Mouse (Mus musculus): ENCODE data around the gene Nploc4. TPM values are rescaled to one million over a fixed set of nuclear protein-coding genes. Genes with fewer than 3 reads are reported as not detected.
A peak's percentile ranks its signal among the peaks of the same experiment; 100 is the strongest.

The Nploc4 gene
- polyA plus RNA-seq, 1 experiment from 2014 or later = 34.1 TPM

GRCm38 (mm10) chr11:120382509-120382908 is 55.0 kb downstream of the Nploc4 start:
- Histone ChIP-seq H3K4me2 (replicated peaks; ENCODE audit: low read depth, low read length) (no peak overlapping the region), H3K27me3 (ENCODE audit: insufficient read depth, low read length) (no peaks in the 10 kb centered on the region), H3K27ac (ENCODE audit: low read length) (no peak overlapping the region), H3K9me3 (ENCODE audit: low read length) (no peaks in the 10 kb centered on the region), H3K4me1 (ENCODE audit: insufficient read depth, low read length) (peaks cover 16% of the 10 kb centered on the region), H3K4me3 (ENCODE audit: low read length) (no peak overlapping the region), H3K9ac (replicated peaks; ENCODE audit: low read length) (no peak overlapping the region), H3K36me3 (ENCODE audit: insufficient read depth, low read length) (peaks cover 56% of the 10 kb centered on the region)
- no peak for ATAC-seq (ENCODE audit: low FRiP score, low TSS enrichment)
- WGBS = 89% methylated on average over 9 of the region's 9 CpGs

GRCm38 (mm10) chr11:120381157-120381556 is 56.4 kb downstream of the Nploc4 start:
- 83% methylated on average over 4 of the region's 4 CpGs for WGBS
- Histone ChIP-seq H3K4me3 (ENCODE audit: low read length) (no peak overlapping the region), H3K27ac (ENCODE audit: low read length) (no peak overlapping the region), H3K36me3 (ENCODE audit: insufficient read depth, low read length) (peaks cover 58% of the 10 kb centered on the region), H3K4me1 (ENCODE audit: insufficient read depth, low read length) (peaks cover 21% of the 10 kb centered on the region), H3K27me3 (ENCODE audit: insufficient read depth, low read length) (no peaks in the 10 kb centered on the region), H3K9me3 (ENCODE audit: low read length) (no peaks in the 10 kb centered on the region), H3K4me2 (replicated peaks; ENCODE audit: low read depth, low read length) (no peak overlapping the region), H3K9ac (replicated peaks; ENCODE audit: low read length) (peak overlapping the region; percentile 26; the same call in 1 of the 2 replicates)
- ATAC-seq (ENCODE audit: low FRiP score, low TSS enrichment) = no peak

- 95% methylated on average over 3 of the region's 3 CpGs for WGBS
Observed at GRCm38 (mm10) chr11:120380271-120380670, 57.2 kb downstream of the Nploc4 start.

GRCm38 (mm10) chr11:120378611-120379540 is 58.6 kb downstream of the Nploc4 start, which contains the start of gene Faap100:
TSS of gene Faap100 (minus strand) at chr11:120378764.
- peaks cover 21% of the 10 kb centered on the region for H3K4me1 ChIP-seq (ENCODE audit: insufficient read depth, low read length)
- H3K27me3 ChIP-seq (ENCODE audit: insufficient read depth, low read length) = no peaks in the 10 kb centered on the region
- WGBS = 5% methylated on average over 54 of the region's 54 CpGs
- H3K4me2 ChIP-seq (replicated peaks; ENCODE audit: low read depth, low read length) = peak within 1 kb of the TSS; percentile 91
- peak within 1 kb of the TSS; percentile 91 for H3K4me3 ChIP-seq (ENCODE audit: low read length)
- H3K9ac ChIP-seq (replicated peaks; ENCODE audit: low read length) = peak within 1 kb of the TSS; percentile 83
- peak; percentile 90 for ATAC-seq (ENCODE audit: low FRiP score, low TSS enrichment)
- H3K27ac ChIP-seq (ENCODE audit: low read length) = peak within 1 kb of the TSS; percentile 81
- H3K9me3 ChIP-seq (ENCODE audit: low read length) = no peaks in the 10 kb centered on the region
- peaks cover 63% of the 10 kb centered on the region for H3K36me3 ChIP-seq (ENCODE audit: insufficient read depth, low read length)

More at GRCm38 (mm10) chr11:120380271-120380670, 57.2 kb downstream of the Nploc4 start:
- no peak overlapping the region for H3K27ac ChIP-seq (ENCODE audit: low read length)
- no peak for ATAC-seq (ENCODE audit: low FRiP score, low TSS enrichment)
- H3K4me3 ChIP-seq (ENCODE audit: low read length) = no peak overlapping the region
- H3K4me2 ChIP-seq (replicated peaks; ENCODE audit: low read depth, low read length) = no peak overlapping the region
- no peaks in the 10 kb centered on the region for H3K27me3 ChIP-seq (ENCODE audit: insufficient read depth, low read length)
- H3K9ac ChIP-seq (replicated peaks; ENCODE audit: low read length) = no peak overlapping the region
- H3K9me3 ChIP-seq (ENCODE audit: low read length) = no peaks in the 10 kb centered on the region
- peaks cover 21% of the 10 kb centered on the region for H3K4me1 ChIP-seq (ENCODE audit: insufficient read depth, low read length)
- H3K36me3 ChIP-seq (ENCODE audit: insufficient read depth, low read length) = peaks cover 61% of the 10 kb centered on the region

GRCm38 (mm10) chr11:120378031-120378610 is 59.4 kb downstream of the Nploc4 start:
- Histone ChIP-seq H3K9ac (replicated peaks; ENCODE audit: low read length) (peak overlapping the region; percentile 83), H3K27me3 (ENCODE audit: insufficient read depth, low read length) (no peaks in the 10 kb centered on the region), H3K4me3 (ENCODE audit: low read length) (peak overlapping the region; percentile 91), H3K9me3 (ENCODE audit: low read length) (no peaks in the 10 kb centered on the region), H3K36me3 (ENCODE audit: insufficient read depth, low read length) (peaks cover 67% of the 10 kb centered on the region), H3K4me1 (ENCODE audit: insufficient read depth, low read length) (peaks cover 21% of the 10 kb centered on the region), H3K4me2 (replicated peaks; ENCODE audit: low read depth, low read length) (peak overlapping the region; percentile 91), H3K27ac (ENCODE audit: low read length) (peak overlapping the region; percentile 38; the same call in 1 of the 2 replicates)
- WGBS = 3% methylated on average over 39 of the region's 40 CpGs
- ATAC-seq (ENCODE audit: low FRiP score, low TSS enrichment) = peak; percentile 54

- ATAC-seq (ENCODE audit: low FRiP score, low TSS enrichment) = no peak
- H3K9me3 ChIP-seq (ENCODE audit: low read length) = no peaks in the 10 kb centered on the region
- peak overlapping the region; percentile 91 for H3K4me3 ChIP-seq (ENCODE audit: low read length)
- H3K4me1 ChIP-seq (ENCODE audit: insufficient read depth, low read length) = peaks cover 21% of the 10 kb centered on the region
- no peaks in the 10 kb centered on the region for H3K27me3 ChIP-seq (ENCODE audit: insufficient read depth, low read length)
- H3K4me2 ChIP-seq (replicated peaks; ENCODE audit: low read depth, low read length) = peak overlapping the region; percentile 91
- H3K27ac ChIP-seq (ENCODE audit: low read length) = no peak overlapping the region
- peak overlapping the region; percentile 83 for H3K9ac ChIP-seq (replicated peaks; ENCODE audit: low read length)
- 71% methylated on average over 10 of the region's 10 CpGs for WGBS
- H3K36me3 ChIP-seq (ENCODE audit: insufficient read depth, low read length) = peaks cover 65% of the 10 kb centered on the region
Observed at GRCm38 (mm10) chr11:120377337-120377736, 60.2 kb downstream of the Nploc4 start.

- WGBS = 88% methylated on average over 17 of the region's 17 CpGs
- H3K4me1 ChIP-seq (ENCODE audit: insufficient read depth, low read length) = peaks cover 21% of the 10 kb centered on the region
- no peaks in the 10 kb centered on the region for H3K9me3 ChIP-seq (ENCODE audit: low read length)
- no peak for ATAC-seq (ENCODE audit: low FRiP score, low TSS enrichment)
- no peaks in the 10 kb centered on the region for H3K27me3 ChIP-seq (ENCODE audit: insufficient read depth, low read length)
- no peak overlapping the region for H3K4me2 ChIP-seq (replicated peaks; ENCODE audit: low read depth, low read length)
- H3K4me3 ChIP-seq (ENCODE audit: low read length) = 0 out of 2 replicates have a peak overlapping the region, but pooled peaks have one; percentile 2
- 0 out of 2 replicates have a peak overlapping the region, but pooled peaks have one; percentile 22 for H3K9ac ChIP-seq (replicated peaks; ENCODE audit: low read length)
- peaks cover 65% of the 10 kb centered on the region for H3K36me3 ChIP-seq (ENCODE audit: insufficient read depth, low read length)
- no peak overlapping the region for H3K27ac ChIP-seq (ENCODE audit: low read length)
Observed at GRCm38 (mm10) chr11:120376302-120377160, 61.0 kb downstream of the Nploc4 start.

DNA sequence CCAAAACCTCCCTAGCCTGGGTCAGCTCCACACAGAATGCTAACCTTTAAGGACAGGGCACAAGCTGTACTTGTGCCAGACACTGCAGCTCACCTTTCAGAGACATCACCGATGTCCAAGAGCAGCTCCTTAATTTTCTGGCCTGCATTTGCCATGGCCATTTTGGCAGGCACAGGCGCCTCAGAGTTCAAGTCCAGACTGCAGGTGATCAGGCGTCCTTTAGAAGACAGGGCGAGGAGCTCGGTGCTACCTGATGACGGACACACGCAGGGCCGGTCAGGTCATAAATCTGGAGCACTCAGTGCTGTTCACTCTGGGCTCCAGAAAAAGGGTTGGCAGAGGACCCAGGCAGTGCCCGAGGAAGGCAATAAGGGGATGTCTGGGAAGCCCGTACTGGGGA is 62.2 kb downstream of the Nploc4 start:
- peaks cover 21% of the 10 kb centered on the region for H3K4me1 ChIP-seq (ENCODE audit: insufficient read depth, low read length)
- no peak overlapping the region for H3K4me2 ChIP-seq (replicated peaks; ENCODE audit: low read depth, low read length)
- H3K27me3 ChIP-seq (ENCODE audit: insufficient read depth, low read length) = no peaks in the 10 kb centered on the region
- no peak for ATAC-seq (ENCODE audit: low FRiP score, low TSS enrichment)
- H3K36me3 ChIP-seq (ENCODE audit: insufficient read depth, low read length) = peaks cover 54% of the 10 kb centered on the region
- H3K9ac ChIP-seq (replicated peaks; ENCODE audit: low read length) = no peak overlapping the region
- no peak overlapping the region for H3K27ac ChIP-seq (ENCODE audit: low read length)
- WGBS = 91% methylated on average over 10 of the region's 10 CpGs
- H3K9me3 ChIP-seq (ENCODE audit: low read length) = no peaks in the 10 kb centered on the region
- no peak overlapping the region for H3K4me3 ChIP-seq (ENCODE audit: low read length)

GRCm38 (mm10) chr11:120373820-120374586 is 63.5 kb downstream of the Nploc4 start:
- no peaks in the 10 kb centered on the region for H3K27me3 ChIP-seq (ENCODE audit: insufficient read depth, low read length)
- H3K4me1 ChIP-seq (ENCODE audit: insufficient read depth, low read length) = peaks cover 13% of the 10 kb centered on the region
- no peak overlapping the region for H3K4me2 ChIP-seq (replicated peaks; ENCODE audit: low read depth, low read length)
- no peaks in the 10 kb centered on the region for H3K9me3 ChIP-seq (ENCODE audit: low read length)
- 91% methylated on average over 23 of the region's 23 CpGs for WGBS
- H3K36me3 ChIP-seq (ENCODE audit: insufficient read depth, low read length) = peaks cover 53% of the 10 kb centered on the region
- no peak for ATAC-seq (ENCODE audit: low FRiP score, low TSS enrichment)
- H3K4me3 ChIP-seq (ENCODE audit: low read length) = no peak overlapping the region
- H3K9ac ChIP-seq (replicated peaks; ENCODE audit: low read length) = peak overlapping the region; percentile 33; the same call in 1 of the 2 replicates
- no peak overlapping the region for H3K27ac ChIP-seq (ENCODE audit: low read length)

All from kidney, embryonic 16.5 days (tissue).